Mouse (Mus musculus) gonadal fat pad, adult 2 months (tissue): ENCODE measurements at regions not wholly inside any gene's neighbourhood (a gene's known extent, or its start where the extent isn't known, plus 50 kb on each side); places are given as distances from the start of the nearest gene placed in this dataset.
A peak's percentile ranks its signal among the peaks of the same experiment; 100 is the strongest.

Source experiments
- DNase-seq: peaks from one replicate; pipeline ENCODE4 v3.0.0-alpha.2; 2012; ENCODE audit warnings: low read depth

- DNase-seq: no peak
Observed at GRCm38 (mm10) chr2:47750997-47751623, 1062.8 kb upstream of the Acvr2a start.

DNA sequence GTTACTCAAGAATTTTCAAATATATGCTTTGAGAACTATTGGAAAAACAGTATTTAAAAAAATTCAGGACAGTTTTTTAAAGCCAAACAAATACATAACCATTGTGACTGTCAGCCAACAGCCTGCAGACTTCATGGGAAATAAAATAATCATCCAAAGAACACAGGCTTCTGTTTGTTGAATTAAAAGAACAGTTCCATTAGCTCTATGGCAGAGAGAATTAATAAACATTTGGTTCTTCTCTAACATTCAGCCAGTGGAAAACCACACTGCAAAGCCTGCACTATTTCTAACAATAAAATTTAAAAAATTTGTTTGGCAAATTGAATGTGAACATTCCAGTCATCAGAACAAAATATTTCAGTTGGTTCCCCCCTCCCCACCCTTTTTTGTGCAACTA is 1058.2 kb upstream of the Acvr2a start:
- no peak for DNase-seq

DNA sequence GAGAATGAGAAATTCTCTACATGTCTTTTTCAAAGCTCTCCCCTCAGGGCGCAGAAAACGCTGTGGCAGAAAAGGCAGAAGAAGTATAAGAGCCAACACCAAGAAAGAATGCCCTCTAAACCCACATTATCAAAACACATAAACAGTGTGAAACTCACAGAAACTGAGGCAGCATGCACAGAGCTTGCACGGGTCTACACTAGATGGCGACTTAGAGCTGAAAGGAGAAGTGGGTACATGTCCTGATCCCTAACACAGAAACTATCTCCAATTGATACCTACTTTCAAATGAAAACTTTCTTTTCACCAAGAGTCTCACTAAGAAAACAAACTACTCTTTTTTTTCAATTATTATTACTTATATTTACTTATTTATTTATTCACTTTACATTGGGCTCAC is 1057.7 kb upstream of the Acvr2a start:
- DNase-seq: no peak

DNA sequence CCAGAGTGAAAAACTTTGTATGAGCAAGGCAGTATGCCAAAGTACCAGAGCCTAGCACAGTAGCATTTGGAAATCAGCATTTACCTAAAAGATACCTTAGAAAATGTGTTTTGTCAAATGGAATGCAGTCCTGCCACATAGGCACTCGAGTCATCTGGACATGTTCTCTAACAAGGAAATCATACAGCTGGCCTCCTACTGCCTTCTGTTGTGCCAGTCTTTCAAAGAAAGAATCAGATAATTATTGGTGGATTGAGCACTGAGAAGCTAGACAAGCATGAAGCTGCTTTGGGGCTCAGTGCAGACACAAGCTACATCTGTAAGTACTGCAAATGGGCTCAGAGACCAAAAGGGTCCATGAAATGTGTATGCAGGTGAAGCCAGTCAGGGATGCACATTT is 1038.1 kb upstream of the Acvr2a start:
- no peak for DNase-seq

GRCm38 (mm10) chr2:47776965-47777364 is 1036.9 kb upstream of the Acvr2a start:
- DNase-seq: no peak

- DNase-seq: no peak
Observed at GRCm38 (mm10) chr2:47785848-47786247, 1028.1 kb upstream of the Acvr2a start.

GRCm38 (mm10) chr2:47822746-47823271 is 991.1 kb upstream of the Acvr2a start:
- DNase-seq: no peak

DNA sequence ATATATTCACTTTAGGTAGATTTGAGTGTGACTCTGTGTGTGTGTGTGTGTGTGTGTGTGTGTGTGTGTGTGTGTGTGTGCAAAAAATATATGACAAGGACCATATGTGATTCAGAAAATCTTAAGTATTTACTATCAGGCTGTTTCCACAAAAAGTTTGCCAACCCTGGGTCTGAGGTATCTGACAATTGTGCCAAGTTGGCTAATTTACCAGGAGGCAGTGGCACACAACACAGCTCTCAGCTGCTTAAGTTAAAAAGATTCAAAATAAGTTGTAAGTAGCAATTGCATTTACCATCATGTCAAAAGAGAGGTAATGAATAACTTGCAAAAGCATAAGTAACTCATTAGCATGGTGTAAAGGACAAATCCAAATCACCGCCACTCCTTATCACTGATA is 981.4 kb upstream of the Acvr2a start:
- DNase-seq: no peak

GRCm38 (mm10) chr2:47833517-47833916 is 980.4 kb upstream of the Acvr2a start:
- DNase-seq: no peak

- DNase-seq: no peak
Observed at GRCm38 (mm10) chr2:47834055-47834799, 979.7 kb upstream of the Acvr2a start.

GRCm38 (mm10) chr2:47857229-47857628 is 956.7 kb upstream of the Acvr2a start:
- no peak for DNase-seq

GRCm38 (mm10) chr2:47862446-47862845 is 951.5 kb upstream of the Acvr2a start:
- no peak for DNase-seq

DNA sequence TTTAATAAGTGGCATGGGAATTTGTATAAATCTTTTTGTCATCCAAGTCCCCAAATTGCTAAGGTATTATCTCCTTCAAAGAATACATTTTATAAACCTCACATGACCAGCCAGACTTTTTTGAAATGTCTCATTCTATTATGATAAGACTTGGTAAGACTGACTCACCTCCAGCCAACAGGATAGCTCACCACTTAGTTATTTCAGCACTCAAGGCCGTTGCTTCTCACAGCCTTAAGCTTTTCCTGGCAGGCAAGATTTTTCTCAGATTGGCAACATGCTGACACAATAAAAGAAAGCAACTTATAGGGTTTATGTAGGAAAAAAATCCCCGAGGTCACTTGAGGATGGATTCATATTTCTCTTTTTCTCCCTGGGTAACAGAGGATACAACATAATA is 935.9 kb upstream of the Acvr2a start:
- DNase-seq: no peak

DNA sequence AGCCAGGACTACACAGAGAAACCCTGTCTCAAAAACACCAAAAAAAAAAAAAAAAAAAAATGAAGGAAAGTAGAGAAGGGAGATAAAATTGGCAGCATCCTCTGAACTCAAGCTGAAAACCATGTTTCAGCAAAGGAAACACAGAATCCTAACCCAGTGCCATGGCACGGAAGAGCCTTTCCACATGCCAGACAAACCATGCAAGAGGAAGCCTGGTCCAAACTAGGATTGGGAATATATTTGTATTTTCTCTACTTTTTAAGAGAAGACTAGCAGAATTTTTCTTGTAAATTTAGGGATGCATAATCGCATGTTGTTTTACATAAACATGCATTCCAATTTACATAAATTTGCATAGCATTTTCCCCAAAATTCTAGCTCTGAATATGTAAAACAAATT is 934.8 kb upstream of the Acvr2a start:
- DNase-seq: no peak

GRCm38 (mm10) chr2:47879796-47880195 is 934.1 kb upstream of the Acvr2a start:
- DNase-seq: no peak

GRCm38 (mm10) chr2:47888166-47888565 is 925.7 kb upstream of the Acvr2a start:
- DNase-seq: no peak

DNA sequence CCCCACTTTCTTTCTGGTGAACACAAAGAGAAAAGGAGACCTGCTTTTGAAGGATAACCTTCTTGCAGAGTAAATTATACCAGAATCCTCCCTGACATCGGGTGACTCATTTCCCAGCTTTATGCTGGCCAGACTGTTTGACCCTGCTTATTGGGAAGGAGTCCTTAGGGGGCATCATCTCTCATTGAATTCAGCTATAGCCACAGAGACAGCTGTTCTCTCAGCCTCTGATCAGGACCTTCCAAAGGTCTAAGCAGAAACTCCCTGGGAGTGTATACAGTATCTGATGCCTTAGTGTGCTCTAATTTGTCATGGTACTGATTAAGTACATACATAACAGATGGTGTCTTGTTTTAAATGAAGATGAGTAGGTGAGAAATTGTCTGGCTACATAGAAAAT is 922.5 kb upstream of the Acvr2a start:
- no peak for DNase-seq

DNA sequence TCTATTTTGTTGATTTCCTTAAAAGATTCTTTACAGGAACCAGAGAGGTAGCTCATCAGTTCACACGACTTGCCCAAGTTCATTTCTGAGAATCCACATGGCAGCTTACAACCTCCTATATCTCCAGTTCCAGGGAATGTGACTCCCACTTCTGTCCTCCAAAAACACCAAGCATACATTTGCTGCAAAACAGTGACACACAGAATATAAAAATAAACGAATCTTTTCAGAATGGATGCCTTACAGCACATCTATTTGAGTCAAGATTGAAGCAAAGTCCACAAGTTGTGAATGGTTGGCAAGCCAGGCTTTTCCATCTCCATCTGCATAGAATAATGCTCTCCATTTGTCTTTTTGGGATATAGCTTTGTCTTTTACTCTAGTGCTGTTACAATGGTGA is 921.0 kb upstream of the Acvr2a start:
- no peak for DNase-seq

GRCm38 (mm10) chr2:47894806-47895205 is 919.1 kb upstream of the Acvr2a start:
- no peak for DNase-seq

- DNase-seq: peak; percentile 36
Observed at GRCm38 (mm10) chr2:47914270-47914669, 899.6 kb upstream of the Acvr2a start.

GRCm38 (mm10) chr2:47914986-47915485 is 898.9 kb upstream of the Acvr2a start:
- no peak for DNase-seq

DNA sequence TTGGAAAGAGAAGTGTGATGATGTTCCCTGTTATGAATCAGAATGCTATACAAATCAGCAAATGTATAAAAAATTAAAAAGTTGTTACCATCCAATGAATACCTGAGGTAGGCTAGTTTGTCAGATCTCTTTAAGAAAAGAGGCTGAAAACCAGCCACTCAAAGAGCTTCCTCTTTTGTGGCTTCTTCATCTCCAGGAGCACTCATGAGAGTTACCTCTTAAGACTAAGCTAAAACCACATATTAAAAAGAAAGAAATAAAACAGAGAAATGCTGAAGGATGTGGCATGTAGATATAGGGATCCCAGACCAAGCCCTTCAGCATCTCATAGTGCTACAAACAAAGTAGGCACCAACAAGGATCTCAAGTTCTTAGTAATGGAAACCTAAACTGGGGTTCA is 890.9 kb upstream of the Acvr2a start:
- DNase-seq: no peak

DNA sequence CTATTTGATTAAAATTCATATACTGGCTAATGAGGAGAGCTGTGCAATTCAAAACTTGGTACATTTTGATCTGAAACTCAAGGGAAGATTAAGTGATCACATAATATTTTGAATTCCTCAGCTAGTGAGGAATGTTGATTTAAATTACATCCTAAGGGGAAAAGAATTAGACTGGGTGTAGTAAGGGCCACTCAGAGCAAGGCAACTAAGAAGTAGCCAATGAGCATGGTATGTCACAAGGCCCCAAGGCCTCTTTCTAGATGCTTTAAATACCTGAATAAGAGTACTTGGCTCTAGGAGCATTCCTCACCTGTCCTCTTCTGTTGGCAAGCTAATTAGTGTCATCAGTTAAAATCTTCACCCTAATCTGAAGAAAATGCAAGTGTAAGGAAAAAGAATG is 887.3 kb upstream of the Acvr2a start:
- DNase-seq: no peak
